Mouse (Mus musculus) cerebellum, postnatal 36 days (tissue): ENCODE measurements at regions not wholly inside any gene's neighbourhood (a gene's known extent, or its start where the extent isn't known, plus 50 kb on each side); places are given as distances from the start of the nearest gene placed in this dataset.

Source experiments
- DNase-seq, 2 experiments: peaks; one replicate each; pipeline ENCODE4 v3.0.0; 2021 to 2022; ENCODE audit warnings: mixed read lengths in 2 of 2

- DNase-seq = no peak
Measured at GRCm38 (mm10) chr2:172776485-172776884, 163.6 kb downstream of the Bmp7 start.

GRCm38 (mm10) chr2:172777774-172778173 is 162.3 kb downstream of the Bmp7 start:
- DNase-seq = no peak

GRCm38 (mm10) chr2:172779096-172779495 is 161.0 kb downstream of the Bmp7 start:
- DNase-seq = no peak

- DNase-seq = no peak
Measured at GRCm38 (mm10) chr2:172782686-172783085, 157.4 kb downstream of the Bmp7 start.

GRCm38 (mm10) chr2:172786297-172786696 is 153.8 kb downstream of the Bmp7 start:
- no peak for DNase-seq

- DNase-seq = no peak
Measured at GRCm38 (mm10) chr2:172787203-172787944, 152.7 kb downstream of the Bmp7 start.

GRCm38 (mm10) chr2:172789260-172789659 is 150.9 kb downstream of the Bmp7 start:
- no peak for DNase-seq

DNA sequence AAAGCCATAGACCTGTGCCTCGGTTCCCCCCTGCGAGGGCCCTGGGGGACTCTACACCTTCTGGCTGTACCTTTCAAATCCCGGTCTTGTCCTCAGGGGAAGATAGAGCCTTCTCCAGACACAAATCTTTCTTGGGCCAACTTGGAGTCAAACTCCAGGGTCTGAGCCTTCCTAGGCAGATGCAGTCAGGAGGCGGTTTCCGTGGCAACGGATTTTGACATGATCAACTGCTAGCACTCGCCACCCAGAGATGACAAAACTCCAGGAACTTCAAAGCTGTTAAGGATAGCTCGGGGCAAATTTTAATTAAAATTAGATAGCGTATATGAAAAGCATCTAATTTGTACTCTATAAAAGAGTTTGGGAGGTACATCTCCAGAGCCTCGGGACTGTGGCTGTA is 147.6 kb downstream of the Bmp7 start:
- DNase-seq = no peak

- DNase-seq = no peak
Measured at GRCm38 (mm10) chr2:172793991-172794390, 146.1 kb downstream of the Bmp7 start.

DNA sequence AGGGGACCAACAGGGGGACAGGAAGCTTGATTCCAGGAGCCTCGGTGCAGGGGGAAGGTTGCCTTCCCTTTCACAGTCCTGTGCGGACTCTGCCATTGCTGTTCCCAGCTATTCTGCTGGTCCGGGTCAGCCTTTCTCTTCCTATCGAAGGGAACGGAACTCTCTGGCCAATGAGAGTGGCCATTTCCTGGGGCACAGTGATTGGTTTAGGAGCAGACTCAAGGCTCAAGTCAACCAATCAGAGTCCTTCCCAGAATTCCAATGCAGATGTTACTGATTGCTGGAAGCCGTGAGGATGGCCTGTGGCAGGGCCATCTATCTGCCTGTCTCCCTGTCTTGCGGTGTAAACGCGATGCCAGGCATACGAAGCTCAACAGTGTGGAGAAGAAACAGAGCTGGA is 145.3 kb downstream of the Bmp7 start:
- DNase-seq = no peak

GRCm38 (mm10) chr2:172796104-172796503 is 144.0 kb downstream of the Bmp7 start:
- no peak for DNase-seq

DNA sequence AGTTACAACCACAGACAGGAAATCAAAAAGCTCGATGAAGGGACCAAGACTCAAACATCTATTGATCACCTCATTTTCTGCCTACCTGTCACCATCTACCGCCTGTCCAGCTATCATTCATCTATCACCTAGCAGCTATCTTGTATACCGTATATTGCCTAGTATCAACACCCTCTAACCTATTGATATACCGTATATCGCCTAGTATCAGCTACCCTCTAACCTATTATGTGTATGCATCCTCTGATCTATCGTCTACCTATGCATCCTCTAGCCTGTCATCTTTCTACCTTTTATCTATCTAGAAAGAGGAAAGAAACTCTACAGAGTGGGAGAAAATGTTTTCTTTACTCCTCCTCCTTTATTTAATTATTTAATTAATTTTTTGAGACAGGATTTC is 143.2 kb downstream of the Bmp7 start:
- DNase-seq = no peak

- no peak for DNase-seq
Measured at GRCm38 (mm10) chr2:172799951-172800350, 140.2 kb downstream of the Bmp7 start.

- no peak for DNase-seq
Measured at GRCm38 (mm10) chr2:172800801-172801200, 139.3 kb downstream of the Bmp7 start.

- no peak for DNase-seq
Measured at GRCm38 (mm10) chr2:172801804-172802203, 138.3 kb downstream of the Bmp7 start.

GRCm38 (mm10) chr2:172807446-172807845 is 132.7 kb downstream of the Bmp7 start:
- DNase-seq = no peak

DNA sequence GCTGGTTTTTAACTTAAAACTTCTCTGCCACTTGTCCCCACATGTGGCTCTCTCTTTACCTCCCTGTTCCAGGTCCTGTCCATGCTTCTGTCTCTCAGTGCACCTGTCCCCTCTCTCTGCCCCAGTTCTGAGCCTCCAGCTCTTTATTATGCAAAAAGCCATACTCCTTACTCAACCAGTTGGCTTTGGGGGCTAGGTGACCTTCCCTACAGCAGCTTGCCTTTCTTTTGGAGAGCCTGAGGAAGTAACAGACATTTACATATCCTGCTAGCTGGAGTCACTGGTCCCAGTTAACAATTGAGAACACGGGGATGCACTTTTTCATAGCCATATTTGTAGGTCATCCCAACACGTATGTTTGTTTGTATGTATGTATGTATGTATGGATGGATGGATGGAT is 130.8 kb downstream of the Bmp7 start:
- no peak for DNase-seq

GRCm38 (mm10) chr2:172813319-172813718 is 126.8 kb downstream of the Bmp7 start:
- no peak for DNase-seq

- no peak for DNase-seq
Measured at GRCm38 (mm10) chr2:172813906-172814305, 126.2 kb downstream of the Bmp7 start.

- DNase-seq = no peak
Measured at GRCm38 (mm10) chr2:172815146-172815545, 125.0 kb downstream of the Bmp7 start.

GRCm38 (mm10) chr2:172817058-172817745 is 122.9 kb downstream of the Bmp7 start:
- DNase-seq = no peak
